Mouse (Mus musculus) urinary bladder, postnatal 4 days (tissue): Measurements from ENCODE around the gene Trappc2l.
"Not testable (repeated sequence)": the region's sequence is repeated elsewhere in the genome, so short reads cannot be mapped to it uniquely, and the experiment has no call there.

ENCODE experiments used
- DNase-seq, 2 experiments: peaks; one replicate each; pipeline ENCODE4 v3.0.0; 2021 to 2022; ENCODE audit warnings: low spot score in 2 of 2

The Trappc2l gene

DNA sequence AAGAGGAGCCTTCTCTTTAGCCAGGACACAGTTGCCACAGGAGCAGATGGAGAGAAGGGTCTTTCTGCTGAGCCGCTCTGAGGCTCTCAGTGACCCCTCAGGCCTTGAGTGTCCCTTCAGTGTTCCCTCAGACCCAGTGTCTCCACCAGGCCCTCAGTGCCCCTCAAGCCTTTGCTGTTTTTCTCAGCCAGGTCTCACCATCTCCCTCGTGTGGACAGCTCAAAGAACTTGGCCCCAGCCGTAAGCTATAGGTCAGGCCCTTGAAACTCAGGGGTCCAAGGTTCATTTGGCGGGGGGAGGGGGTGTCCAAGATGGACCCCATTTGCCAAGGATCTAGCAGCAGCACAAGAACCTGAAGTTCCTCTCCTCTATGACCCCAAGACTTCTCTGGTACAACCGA lies 13.2 kb downstream of the Trappc2l start:
- no peak for DNase-seq

DNA sequence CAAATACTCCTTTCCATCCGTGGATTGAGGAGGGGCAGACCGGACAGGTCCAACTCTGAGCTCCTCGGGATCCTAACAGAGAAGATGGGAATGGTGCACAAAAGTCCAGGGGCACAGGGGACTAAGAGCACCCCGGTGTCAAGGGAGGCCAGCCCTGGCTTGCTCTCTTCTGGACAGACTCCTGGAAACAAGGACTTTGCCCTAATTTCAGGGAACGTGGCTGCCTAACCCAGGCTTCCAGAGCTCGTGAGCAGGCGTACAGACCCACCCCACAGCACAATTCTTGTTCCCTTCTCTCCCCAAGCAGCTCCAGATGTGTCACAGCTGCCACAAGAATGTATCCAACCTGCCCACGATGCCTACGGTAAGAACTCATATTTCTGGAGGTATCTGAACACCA lies 14.4 kb downstream of the Trappc2l start:
- no peak for DNase-seq

DNA sequence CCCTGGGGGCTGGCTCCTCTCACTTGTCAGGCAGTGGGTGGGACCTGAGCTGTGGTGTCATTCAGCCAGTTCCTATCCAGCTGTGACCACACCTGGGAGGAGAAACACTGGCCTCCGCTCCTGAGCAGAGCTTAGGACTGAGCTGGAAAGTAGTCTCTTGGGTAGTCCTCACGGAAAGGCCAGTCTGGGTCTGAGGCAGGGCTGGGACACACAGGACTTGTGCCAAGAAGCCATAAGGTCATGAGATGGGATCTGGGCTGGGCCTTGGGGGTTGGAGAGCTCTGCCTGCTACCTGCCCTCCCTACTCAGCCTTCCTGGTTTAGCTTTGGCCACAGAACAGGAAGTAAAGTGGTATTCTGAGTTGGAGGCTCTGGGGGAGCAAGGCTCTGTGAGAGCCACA lies 15.5 kb downstream of the Trappc2l start:
- no peak for DNase-seq

DNA sequence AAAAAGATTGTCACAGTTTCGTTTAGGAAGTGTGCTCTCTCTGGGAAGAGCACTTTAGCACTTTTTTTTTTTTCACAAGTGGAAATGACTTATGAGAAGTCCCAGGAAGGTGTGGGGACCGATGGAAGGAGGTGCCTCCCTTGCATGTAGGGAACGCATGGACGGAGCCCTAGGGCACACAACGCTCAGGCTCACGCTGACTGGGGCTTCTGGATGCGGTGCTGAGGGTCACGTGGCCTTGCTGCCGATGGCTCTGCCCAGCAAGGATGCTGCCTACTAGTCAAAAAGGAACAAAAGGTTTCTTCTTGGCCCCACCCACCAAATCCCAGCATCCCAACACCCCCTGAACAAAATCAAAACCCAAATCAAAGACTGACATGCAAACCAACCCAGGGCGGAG lies 17.9 kb downstream of the Trappc2l start:
- DNase-seq = no peak

DNA sequence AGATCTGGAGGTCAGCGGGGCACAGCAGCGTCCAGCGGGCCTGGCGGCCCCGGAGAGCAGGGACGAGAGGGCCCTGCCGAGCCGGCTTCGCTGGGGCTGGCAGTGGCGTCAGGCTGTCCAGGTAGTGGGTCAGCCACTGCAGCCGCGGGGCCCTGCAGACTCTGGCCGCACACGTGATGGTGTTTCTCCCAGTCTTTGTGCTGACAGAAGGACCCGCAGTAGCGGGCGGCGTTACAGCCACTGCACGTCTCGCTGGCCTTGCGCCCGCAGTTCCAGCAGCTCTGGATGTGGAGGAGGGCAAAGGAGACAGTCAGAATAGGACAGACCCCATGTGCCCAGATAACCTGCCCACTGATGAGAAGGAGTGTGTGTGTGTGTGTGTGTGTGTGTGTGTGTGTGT lies 19.3 kb downstream of the Trappc2l start:
- DNase-seq = no peak

DNA sequence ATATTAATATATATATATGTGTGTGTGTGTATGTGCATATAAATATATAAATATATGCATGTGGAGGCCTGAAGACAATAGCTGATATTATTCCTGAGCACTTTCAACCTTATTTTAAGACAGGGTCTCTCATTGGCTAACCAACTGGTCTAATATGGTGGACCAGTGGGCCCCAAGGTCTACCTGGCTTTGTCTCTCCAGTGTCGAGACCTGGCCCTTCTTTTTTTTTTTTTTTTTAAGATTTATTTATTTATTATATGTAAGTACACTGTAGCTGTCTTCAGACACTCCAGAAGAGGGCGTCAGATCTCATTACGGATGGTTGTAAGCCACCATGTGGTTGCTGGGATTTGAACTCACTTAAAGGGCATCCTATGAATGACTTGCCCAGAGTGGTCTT lies 20.7 kb downstream of the Trappc2l start:
- DNase-seq = not testable (repeated sequence)

DNA sequence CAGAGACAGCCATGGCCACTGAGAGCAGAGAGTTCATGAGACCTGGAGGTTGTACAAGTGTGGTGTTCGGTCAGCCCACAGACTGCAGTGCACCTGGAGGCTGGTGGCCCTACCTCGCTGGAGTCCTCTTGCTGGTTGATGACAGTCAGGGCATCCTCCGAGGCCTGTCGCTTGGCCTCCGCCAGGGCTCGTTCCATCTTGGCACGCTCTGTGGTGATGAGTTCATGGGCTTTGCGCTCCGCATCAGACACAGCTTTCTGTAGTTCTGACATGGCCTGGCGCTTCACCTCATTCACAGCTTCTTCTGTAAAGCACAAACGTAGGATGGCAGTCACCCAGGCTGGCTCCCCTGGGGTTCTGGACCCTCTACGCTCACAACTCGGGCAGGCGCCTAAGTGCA lies 21.8 kb downstream of the Trappc2l start:
- no peak for DNase-seq

DNA sequence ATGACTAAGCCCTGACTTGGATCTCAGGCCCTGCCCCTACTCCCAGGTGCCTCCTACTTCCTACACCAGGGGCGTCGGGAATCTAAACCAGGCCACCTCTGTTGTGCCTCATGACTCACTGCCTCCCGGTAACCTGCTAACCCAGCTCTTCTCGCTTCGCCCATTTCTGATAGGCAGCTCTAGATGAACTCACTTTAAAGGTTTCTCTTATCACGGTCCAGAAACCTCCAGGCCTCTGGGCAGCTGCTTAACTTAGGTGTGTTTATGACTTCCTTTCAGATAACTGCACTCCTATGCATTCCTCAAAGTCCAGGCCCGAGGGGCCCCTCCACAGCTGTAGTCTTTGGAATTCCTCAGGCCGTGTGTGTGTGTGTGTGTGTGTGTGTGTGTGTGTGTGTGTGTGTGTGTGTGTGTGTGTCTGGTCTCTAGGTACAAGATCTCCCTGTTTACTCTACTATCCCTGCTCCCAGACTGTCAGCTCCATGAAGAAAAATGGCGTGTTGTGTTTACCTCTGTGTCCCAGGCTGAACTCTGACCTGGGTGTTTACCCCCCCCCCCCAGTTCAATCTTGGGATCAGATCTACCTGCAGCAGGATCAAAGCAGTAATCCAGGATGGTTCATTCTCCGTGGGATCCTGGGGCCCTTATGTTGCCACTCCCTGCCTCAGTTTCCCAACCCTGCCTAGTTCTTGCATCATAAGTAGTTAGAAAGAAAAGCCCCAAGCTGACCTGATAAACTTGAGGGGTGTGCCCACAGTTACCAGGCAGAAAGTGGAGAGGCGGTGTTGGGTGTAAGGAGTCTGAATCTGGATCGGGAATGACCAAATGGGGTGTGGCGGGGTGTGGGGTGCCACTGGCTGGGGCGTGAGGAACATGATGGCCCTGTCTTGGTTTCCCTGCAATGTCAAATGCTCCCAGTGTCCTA lies 24.7 kb downstream of the Trappc2l start:
- peak in 1 of 2 experiments; percentile 37 for DNase-seq

DNA sequence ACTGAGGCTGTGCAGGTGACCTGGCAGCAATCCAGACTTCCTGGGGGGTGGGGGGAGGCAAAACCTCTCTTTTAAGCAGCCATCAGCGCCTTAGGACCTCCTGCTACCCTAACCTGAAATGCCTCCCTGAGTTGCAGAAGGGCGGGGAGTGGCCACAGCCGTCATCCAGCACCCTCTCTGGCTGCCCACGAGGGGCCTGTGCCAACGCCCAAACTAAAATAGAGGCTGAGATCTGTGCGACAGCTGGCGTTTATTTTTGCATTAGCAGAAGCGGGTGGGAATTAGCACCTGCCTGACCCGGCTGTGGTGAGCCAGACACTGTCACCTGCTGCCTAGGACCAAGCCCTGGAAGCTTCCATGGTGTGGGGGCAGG lies 25.3 kb downstream of the Trappc2l start:
- no peak for DNase-seq

DNA sequence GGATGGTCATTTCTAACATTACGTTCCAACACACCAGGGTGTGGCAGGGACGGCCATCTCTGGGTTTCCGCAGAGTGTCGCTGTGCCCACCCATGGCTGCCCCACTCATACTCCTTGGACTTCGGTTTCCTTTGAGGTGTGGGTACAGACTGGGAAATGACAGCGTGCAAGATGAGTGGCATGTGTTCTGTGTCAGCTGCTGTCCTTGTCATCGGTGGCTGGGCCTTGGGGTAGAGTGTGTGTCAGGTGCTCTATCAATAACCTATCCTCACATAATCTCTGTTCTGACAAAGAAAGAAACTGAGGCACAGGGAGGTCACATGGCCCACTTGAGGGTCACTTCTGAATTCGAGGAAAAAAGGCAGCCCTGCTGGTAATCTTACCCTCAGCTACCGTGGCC lies 25.8 kb downstream of the Trappc2l start:
- no peak for DNase-seq

DNA sequence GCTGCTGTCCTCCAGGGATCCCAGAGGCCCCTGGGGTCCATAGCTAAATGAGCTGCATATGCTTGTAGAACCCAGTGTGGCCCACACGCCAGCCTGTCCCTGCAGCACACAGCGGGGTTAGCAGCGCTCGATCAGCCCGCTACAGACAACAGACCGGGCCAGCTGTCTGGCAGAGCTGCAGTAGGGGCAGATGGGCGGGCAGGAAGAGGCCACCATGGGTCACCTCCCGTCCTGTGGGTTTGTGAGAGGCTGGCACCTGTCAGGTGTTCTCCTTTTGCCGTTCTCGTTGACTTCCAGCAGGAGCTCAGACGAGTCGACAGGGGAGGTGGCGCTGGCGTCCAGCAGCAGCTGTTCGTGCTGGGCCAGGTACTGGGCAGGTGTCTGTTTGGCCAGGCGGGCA lies 27.2 kb downstream of the Trappc2l start:
- DNase-seq = no peak

DNA sequence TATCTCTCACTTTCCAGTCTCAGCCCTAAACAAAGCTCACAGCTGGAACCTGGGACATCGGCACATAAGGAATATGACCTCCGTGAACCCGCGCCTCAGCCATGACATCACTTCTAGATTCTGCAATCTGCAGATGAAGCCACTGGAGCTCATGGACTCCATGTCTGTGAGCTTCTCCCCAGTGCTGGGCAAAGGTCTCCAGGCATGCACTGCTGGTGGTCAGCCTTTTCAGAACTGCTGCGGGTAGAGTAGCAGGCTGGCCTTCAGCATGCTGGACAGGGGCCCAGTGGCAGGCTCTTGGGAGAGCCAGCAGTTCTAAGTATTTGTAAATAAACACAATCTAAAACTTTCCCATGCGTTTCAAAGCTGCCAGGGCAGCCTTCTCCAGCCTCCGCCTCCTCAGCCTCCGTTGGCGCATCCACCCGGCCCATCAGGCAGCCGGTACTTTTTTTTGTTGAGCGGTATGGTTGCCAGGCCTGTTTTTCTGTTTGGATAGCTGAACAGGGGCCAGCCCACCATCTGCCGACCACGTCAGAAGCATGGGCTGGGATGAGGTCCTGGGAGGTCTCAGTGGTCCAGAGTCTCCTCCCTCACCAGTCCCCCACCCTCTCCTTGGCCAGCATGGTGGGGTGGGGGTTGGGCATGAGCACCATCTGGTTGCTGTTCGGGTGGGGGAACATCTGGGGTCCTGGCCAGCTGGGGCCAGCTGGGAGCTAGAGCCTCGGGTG lies 28.2 kb downstream of the Trappc2l start:
- DNase-seq = peak; percentile 67 to 77

DNA sequence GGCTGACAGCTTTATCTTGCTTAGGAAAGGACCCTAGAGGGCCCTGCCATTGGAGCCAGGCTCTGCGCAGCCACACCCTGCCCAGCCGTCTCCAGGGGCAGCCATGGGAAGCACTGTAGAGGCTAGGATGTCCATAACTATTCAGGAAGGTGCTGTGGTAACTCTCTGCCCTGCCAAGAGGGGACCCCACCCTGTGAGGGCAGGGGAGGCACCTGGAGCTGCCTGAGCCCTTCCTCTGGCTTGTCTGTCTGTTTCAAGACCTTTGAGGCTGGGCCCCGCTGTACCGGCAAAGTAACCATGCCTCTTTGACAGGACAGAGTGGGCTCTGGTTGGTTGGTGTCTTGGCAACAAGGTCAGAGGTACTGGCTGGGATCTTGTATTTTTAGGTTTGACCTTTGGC lies 29.4 kb downstream of the Trappc2l start:
- DNase-seq = no peak

DNA sequence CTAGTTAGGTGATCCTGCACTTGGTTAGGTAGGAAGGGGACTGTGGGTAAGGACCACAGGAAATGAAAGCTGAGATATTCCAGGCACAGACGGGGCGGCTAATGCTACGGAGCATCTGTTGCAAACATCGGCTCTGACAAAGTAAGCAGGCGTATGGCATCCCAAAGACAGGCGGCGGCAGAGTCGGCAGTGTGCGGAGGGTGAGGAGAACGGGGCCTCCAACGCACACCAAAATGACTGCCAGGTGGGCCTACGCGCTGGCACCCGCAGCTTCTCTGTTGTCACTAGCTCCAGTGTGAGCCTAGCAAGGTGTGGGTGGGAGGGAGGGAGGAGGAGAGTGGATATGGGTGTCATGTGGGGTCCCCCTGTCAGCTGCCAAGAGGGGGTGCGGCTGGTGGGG lies 30.0 kb downstream of the Trappc2l start:
- no peak for DNase-seq

DNA sequence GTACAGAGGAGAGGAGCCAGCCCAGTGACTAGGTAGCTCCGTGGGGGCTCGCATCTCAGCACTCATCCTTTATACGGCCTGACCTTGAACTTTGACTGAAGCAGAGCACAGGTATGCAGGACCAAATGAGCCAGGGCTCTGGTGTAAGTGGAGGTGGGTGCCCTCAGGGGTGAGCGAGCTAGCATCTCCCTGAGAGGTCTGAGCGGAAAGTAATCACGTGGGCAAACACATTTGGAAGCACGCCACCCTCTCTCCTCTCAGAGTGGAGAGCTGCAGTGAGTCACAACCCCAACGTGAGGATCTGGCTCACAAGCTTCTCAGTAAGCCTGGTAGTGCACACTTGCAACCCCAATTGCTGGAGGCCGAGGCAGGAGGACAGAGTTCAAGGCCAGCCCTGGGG lies 30.6 kb downstream of the Trappc2l start:
- DNase-seq = no peak

DNA sequence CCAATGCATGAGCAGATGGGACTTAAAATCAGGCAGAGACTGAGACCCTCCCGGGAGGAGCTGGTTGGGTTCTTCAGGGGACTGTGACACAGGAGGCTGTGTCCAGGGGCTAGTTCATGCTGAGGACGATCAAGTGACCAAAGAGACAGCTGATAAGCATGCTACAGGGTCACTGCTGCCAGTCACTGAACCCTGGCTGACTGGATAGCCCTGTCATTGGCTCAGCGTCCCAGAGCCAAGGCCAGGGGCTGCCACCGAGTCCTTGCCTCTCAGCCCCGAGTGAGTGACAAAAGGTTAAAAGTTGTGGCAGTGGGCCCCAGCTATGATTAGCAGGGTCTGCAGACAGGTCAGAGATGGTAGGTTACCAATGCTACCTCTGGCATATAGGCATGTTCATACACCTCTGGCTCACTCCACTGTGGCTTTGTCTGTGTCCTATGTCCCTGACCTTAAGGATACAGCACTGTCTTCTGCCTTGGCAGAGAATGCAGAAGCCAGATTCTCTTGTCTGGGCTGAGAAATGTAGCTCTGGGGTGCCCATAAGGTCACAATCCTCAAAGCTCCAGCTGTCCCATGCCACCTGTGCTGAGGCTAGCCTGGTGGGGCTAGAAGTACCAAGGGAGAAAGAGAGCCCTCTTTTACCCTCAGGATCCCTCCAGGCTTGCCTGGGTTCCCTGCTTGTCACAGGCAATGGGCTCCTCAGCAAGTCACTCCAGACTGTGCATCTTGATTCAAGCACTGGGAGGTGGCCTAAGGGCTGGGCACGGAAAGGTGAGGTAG lies 32.9 kb downstream of the Trappc2l start:
- no peak for DNase-seq

DNA sequence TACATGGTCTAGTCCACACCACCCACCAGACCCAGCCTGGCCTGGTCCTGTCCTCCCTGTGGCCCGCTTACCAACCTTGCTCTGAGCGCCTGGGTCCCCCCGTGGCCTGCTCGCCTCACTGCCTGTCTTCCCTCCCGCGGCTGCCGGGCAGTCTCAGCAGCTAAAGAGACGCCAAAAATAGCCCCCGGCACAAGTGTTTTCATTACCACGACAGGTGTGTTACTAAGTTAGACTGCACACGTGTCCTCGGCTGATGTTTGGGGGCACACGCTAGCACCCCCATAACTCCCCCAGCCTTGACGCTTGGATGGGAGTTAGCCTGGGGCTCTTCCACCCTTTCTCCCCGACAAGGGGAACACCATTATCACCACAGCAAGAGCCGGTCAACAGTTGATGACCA lies 34.9 kb downstream of the Trappc2l start:
- DNase-seq = no peak

DNA sequence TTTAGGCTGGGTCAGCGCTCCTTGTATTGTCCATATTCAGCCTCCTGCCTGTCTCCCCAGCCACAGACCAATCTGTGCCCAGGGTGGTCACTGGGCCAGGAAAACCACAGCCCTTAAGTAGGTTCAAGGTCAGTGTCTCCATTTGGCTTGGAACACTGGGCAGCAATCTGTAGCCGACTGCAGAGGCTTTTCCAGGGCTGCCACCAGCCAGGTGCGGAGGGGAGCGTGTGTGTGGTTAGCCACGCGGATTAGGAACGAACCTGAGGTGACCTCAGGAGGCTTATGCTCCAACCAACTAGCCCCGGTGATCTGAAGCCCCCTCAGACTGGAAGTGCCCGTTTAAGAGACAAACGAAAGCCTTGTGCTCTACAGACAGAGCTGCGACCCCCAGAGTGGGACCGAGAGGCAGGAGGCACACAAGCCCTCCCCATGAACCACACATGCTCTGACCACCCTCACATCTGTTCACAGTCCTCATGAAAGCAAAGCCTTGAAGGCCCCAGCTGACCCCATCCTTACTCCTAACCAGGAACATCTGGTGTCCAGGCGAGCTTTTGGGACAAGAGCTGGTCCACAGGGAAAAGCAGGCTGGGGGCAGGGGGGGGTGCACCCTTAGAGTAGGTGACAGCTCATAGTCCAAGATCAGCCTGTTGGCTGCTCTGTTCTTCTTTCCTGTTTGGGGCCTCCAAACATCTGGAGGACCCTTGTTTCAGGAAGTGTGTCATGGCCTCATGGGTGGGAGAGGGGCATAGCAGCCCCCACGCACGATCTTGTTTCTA lies 36.9 kb downstream of the Trappc2l start:
- no peak for DNase-seq

DNA sequence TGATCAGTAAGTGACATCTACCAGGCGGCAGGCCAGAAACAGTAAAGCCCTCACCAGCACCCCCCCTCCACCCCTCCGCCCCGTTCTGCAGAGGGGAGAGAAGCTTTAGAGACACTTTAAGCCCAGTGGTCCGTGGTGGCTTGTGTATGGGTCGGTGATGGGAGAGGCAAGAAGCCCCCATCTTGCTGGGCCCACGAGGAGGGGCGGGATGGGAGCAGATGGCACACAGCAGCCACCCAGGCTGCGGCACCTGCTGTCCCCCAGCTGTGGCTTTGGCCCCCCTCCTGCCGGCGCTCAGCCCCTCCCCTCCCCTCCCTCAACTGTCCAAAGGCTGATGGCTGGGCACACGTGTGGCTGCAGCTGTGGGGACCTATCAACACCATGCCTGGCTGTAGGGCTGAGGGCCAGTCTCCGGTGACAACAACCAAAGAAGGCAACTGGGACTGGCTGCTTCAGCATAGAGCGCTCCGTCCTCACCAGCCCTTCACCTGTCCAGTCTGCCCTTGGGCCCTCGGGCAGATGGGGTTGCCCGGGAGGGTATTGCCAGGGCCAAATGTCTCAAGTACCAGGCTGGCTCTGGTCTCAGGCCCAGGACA lies 40.0 kb downstream of the Trappc2l start:
- DNase-seq = no peak

DNA sequence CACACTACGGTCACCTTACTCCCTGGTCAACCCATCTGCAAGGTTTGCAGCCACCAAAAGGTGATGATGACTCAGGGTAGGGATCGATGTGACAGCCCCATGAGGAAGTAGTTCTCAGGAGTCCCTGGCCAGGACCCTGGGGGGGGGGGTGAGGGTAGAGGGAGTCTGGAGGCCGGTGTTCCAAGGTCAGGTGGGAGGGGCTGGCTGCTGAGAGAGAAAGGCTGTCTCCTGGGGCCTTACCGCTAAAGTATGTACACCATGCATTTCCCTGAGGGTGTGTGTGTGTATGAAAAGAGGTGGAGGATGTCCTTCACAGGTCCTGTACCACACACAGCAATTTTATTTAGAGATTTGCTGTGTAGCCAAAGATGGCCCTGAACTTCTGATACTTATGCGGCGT lies 41.2 kb downstream of the Trappc2l start:
- no peak for DNase-seq

DNA sequence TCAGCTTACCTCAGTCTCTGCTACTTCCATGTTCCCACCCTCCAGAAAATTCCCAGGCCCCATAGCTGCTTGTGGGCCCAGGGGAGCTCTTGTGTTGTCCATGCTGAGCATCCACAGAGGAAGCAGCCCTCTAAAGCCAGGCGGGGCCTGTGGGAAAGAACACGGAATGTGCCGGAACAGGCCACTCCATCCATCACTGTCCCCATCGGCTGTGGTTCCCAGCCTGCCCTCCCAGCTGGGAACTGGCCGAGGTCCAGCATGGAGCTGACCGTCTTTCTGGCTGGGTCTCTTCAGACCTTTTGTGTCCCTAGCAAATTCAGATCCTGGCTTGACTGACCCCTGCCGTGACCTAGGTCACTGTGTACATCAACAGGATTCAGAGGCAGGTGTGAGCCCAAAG lies 43.3 kb downstream of the Trappc2l start:
- no peak for DNase-seq
